Mouse (Mus musculus) liver, adult (tissue): ENCODE data around the gene Lrrc55.
A peak's percentile ranks its signal among the peaks of the same experiment; 100 is the strongest.

Experiments used
- GATA4 ChIP-seq: IDR thresholded peaks from 2 replicates; pipeline ENCODE4 v1.6.1; 2014; ENCODE audit warnings: mild to moderate bottlenecking, low read length; ENCODE audit not compliant: insufficient replicate concordance

Lrrc55 gene

DNA sequence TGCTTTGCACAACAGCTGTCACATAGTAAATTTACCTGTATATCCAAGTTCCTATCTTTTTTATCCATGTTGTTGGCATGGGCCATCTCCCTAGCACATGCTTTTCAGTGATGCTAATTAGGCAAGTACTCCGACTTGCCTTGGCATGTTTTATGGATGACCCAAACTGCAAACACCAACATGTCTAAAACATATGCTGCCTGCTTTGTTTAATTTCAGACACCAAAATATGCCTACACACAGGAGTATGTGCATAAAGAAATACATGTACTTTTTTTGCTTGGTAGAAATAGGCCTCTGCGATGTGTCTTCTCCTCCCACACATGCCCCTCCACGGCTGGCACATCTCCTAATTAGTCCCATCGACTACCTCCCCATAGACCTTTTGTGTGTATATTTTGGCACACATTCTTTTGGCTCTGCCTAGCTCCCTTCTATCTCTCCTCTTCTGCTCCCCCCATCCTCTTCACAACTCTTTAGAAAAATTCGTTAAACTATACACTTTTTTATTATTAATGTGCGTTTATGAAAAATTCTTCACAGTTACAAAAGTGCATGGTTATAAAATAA is 9.3 kb downstream of the Lrrc55 start:
- no peak for TF ChIP-seq GATA4

DNA sequence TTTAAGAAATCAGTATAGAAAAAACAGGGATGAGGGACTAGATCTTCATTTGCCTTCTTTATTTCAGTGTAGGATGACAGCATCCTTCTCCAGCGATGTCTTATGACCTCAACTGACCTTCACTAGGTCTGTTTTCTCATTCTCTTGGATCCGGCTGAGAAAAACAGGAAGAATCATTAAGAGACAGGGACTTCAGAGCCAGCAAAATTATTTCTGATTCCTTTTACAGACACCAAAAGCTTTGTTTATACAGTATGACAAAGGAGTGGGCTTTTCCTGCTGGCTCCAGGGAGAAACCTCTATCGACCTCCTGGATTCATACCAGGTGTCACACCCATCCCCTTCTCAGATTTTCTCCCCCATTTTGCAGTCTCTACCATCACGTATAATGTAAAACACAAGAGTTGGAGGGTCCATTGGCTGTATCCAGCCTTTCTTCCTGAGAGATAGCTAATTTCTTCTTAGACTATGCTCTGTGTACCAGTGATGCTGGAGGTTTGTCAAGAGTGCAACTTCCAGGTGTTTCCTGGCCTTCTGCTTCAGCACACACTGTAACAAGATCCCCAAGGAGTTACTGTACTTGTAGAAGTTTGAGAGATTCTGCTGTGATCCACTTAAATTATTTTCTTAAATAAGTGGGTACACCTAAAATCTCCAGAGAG is 18.7 kb downstream of the Lrrc55 start:
- TF ChIP-seq GATA4 = no peak

DNA sequence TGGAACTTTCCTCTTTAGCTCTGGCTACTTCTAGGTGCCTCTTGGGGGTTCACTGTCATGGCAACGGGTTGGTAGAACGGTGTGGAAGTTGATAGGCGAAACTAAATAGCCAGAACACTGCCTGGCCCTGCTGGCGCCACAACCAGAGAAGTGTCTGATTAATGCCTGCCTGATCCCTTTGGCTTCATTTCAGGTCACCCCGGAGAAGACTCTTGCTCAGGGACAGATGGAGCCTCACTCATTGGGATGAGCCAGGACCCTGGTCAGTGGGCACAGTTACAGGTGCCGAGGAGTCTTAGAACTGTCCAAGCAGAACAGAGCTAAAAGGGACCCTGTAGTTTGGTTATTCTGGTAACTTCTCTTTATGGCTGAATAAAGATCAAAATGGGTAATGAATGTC is 23.5 kb downstream of the Lrrc55 start:
- TF ChIP-seq GATA4 = no peak

GRCm38 (mm10) chr2:85172763-85173103 is 24.3 kb downstream of the Lrrc55 start:
- no peak for TF ChIP-seq GATA4

- peak; percentile 24; the same call in 1 of the 2 replicates for TF ChIP-seq GATA4
Observed at GRCm38 (mm10) chr2:85172071-85172762, 24.8 kb downstream of the Lrrc55 start.

GRCm38 (mm10) chr2:85168327-85168726 is 28.7 kb downstream of the Lrrc55 start:
- TF ChIP-seq GATA4 = no peak

GRCm38 (mm10) chr2:85167624-85168023 is 29.4 kb downstream of the Lrrc55 start:
- TF ChIP-seq GATA4 = no peak

GRCm38 (mm10) chr2:85163311-85164047 is 33.5 kb downstream of the Lrrc55 start:
- peak; percentile 23; the same call in 1 of the 2 replicates for TF ChIP-seq GATA4

DNA sequence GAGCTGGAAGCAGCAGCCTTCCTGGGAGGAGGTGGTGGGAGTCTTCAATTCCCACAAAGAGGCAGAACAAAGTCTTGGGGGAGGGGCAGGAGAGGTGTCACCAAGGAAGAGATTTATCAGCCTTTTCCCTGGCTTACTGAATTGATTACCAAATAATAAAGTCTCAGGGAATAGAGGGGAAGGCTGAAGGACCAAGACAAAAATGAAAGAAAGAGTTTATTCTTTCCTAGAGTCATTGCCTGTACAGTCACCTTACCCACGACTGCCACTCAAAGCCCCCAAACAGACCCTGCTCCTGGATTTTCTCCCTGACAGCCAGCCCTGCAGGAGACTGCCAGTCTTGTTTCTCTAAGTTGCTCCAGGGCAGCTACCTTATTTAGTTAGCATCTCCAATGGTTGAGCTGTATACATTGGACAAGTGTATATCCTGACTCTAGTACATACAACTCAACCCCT is 35.3 kb downstream of the Lrrc55 start:
- TF ChIP-seq GATA4 = no peak

DNA sequence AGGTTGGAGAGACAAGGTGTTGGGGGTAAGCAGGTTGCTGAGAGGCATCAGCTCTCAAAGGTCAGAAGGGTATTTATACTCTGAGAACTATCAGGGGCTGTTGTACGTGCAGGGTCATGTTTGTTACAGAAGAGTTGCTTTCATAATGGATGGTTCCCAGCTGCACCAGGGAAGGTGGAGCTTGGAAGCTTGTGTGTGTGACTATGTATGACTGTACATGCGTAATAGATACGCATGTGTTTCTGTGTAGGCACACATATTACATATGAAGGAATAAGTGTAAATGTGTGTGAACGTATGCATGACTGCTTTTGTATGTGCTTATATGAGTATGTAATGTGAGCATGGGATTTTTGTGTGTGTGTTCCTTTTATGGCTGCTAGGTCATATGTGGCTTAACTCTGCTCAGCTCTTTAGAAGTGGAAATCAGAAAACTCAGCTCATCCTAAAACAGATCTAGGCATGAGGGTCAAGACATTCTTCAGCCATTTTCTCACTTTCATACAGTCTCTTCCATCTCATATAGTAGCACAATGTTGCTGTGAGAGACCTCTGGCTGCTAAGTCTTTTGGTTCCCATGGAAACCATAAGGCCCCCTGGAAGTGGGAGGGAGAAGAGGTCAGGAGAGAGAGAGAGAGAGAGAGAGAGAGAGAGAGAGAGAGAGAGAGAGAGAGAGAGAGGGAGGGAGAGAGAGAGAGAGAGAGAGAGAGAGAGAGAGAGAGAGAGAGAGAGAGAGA is 35.9 kb downstream of the Lrrc55 start:
- TF ChIP-seq GATA4 = no peak

- TF ChIP-seq GATA4 = no peak
Observed at GRCm38 (mm10) chr2:85157382-85157781, 39.6 kb downstream of the Lrrc55 start.

DNA sequence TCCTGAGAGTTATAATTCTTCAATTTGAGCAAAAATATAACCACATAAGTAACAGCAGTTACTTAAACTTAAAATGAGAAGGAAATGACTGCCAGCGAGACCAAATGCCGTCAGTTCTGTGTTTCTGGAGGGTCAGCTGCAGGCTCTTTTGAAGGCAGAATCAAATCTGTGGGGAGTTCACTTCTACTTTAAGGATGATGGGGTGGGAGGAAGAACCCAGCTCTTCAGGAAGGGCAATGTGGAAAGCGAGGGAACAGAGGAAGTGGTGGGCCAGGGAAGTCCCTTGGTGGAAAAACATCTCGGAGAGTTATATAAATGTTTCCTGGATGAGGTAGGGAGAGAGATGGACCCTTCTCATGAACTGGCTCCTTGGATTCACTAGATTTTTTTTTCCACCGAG is 40.9 kb downstream of the Lrrc55 start:
- no peak for TF ChIP-seq GATA4

GRCm38 (mm10) chr2:85155334-85155733 is 41.7 kb downstream of the Lrrc55 start:
- no peak for TF ChIP-seq GATA4

GRCm38 (mm10) chr2:85151233-85151632 is 45.8 kb downstream of the Lrrc55 start:
- TF ChIP-seq GATA4 = no peak

DNA sequence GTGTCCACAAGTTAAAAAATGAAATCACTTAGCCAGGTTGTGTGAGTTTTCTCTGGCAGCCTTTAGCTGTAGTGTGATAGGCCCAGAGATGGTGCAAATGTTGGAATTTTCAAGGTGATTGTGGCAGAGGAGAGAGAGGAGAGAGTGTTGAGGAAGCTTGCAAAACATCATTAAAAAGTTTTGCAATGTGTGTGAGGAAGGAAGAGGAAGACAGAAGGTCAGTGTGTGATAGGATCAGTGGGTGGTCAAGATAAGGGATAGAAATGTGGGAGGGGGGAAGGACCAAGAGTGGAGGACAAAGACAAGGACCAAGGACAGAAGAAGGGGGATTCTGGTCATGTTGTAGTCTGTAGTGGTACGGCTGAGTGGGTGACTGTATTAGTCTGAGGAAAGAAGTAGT is 46.6 kb downstream of the Lrrc55 start:
- no peak for TF ChIP-seq GATA4
